Mouse (Mus musculus): ENCODE measurements around the gene Nedd9. TPM values are rescaled to one million over a fixed set of nuclear protein-coding genes. Genes with fewer than 3 reads are reported as not detected.

Nedd9 gene
- total RNA-seq, 2 experiments from 2014 or later = 21.3 to 28.0 TPM

- intact Hi-C loops (cut with DNase I) = no loop called here
- no peak for DNase-seq
These were observed 158.7 kb downstream of the Nedd9 start for GRCm38 (mm10) chr13:41328481-41328880.

DNA sequence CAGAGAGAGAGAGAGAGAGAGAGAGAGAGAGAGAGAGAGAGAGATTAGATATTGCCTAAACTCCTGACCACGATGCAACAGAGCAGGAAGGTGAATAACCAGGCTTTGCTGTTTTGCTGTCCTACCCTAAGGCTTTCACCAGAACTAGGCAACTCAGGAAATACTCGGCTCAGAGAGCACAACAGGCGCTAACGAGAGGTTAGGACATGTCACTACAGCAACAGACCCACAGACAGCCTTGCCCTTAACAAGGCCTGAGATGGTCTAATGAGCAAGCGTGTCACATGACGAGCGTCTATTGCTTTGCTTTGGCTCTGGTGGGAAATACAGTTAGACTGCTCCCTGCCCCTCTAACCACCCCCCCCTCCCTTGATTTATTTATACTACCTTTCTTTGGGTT is 159.6 kb downstream of the Nedd9 start:
- no peak for DNase-seq
- intact Hi-C loops (cut with DNase I) = no loop called here

DNA sequence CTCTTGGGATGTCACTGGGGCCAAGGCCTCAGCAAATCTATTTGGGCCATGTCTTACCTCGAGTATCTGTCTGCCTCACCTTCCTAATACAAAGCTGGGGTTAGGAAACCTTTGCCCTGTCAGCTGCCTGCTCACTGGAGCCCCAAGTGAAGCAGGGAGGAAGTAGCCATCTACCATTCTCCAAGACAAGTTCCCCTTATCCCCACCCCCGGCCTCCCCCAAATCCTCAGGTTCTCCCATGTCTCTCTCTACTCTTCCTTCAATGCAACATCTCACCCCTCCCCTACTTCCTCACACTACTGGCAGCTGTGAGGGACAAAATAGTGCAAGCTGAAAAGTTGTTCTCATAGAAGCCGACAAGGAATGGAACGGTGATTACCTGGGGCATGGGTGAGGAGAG is 161.0 kb downstream of the Nedd9 start:
- intact Hi-C loops (cut with DNase I) = no loop called here
- no peak for DNase-seq

GRCm38 (mm10) chr13:41325346-41325745 is 161.8 kb downstream of the Nedd9 start:
- intact Hi-C loops (cut with DNase I) = no loop called here

DNA sequence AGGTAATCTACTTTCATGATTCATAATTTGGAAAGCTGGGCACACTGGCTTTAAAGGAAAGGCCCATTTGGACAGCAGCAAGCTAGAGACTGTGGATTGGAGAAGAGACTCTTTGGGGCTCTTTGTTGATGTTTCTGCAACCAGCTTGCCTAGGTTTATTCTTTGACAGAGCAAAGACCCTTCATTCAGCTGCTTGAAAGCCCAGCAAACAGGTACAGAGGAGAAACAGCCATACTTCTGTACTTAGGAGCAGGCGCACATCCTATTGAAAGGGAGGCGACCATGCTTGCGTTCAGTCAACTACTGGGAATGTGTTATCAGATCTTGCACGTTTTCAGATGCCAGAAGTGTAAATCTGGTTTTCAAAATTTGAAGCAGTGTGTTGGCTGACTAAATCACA is 162.5 kb downstream of the Nedd9 start:
- no peak for DNase-seq
- intact Hi-C loops (cut with DNase I) = no loop called here

More at GRCm38 (mm10) chr13:41325346-41325745, 161.8 kb downstream of the Nedd9 start:
- DNase-seq = no peak

- intact Hi-C loops (cut with DNase I) = no loop called here
- DNase-seq = no peak
These were observed 165.7 kb downstream of the Nedd9 start for GRCm38 (mm10) chr13:41321433-41321832.

- intact Hi-C loops (cut with DNase I) = no loop called here
- DNase-seq = no peak
These were observed 166.4 kb downstream of the Nedd9 start for GRCm38 (mm10) chr13:41320749-41321148.

DNA sequence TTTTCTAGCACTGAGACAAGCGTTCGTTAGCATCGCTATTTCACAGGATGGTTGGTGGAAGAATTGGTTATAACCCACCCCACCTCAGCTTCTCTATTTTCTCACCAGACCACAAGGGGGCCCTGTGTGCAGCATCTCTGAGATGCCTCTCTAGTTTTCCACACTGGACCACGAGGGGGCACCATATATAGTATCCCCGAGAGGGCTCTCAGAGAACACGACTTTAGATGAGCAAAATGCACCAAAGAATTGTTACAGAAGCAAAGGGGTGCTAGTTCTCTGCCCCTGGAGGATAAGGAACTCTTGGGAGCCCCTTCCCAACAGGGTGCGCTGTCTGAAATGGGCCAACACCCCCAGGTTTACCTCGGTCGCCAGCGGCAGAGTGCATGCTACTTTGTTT is 184.4 kb downstream of the Nedd9 start:
- DNase-seq = peak; percentile 84 to 88
- intact Hi-C loops (cut with DNase I) = loop anchor here (1.0 to 2.0 kb wide), 3 partner anchors 56 to 270 kb away; no protein-coding TSS in a partner anchor

DNA sequence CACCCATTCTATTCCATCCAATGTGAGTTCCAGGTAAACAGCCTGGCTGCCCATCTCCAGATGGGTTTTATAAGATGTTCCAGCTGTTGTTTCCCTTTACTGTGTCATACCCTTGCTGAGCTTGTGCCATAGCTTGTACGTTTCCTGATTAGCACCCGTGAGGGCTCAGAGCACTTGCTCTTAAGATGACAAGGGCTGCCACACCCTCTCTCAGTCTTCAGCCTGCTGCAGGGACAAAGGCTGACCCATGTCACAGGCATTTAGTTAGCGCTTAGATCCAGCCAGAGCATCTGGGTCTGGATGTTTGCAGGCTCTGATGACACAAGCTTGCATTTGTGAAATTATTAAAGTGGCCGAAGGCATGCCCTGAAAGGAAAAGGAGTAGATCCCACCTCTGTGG is 187.1 kb downstream of the Nedd9 start:
- no peak for DNase-seq
- intact Hi-C loops (cut with DNase I) = no loop called here

DNA sequence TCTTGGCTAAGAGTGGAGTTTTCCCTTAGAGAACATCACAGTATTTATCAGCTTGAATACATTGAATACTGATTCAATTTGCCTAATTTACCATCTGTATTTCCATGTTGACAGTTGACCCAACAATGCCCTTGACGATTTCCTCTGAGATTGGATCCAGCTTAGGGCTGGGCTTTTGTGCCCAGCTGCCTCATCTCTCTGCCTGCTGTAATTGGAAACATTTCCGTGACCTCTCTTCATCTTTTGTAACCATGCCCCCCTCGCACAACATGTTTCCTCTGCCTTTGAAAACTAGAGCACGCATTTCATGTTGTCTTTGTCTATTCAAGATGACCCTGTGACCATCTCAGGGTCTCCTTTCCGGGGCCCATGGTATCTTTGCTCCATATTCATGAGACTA is 188.2 kb downstream of the Nedd9 start:
- intact Hi-C loops (cut with DNase I) = no loop called here
- no peak for DNase-seq

GRCm38 (mm10) chr13:41298533-41298932 is 188.6 kb downstream of the Nedd9 start:
- DNase-seq = no peak
- intact Hi-C loops (cut with DNase I) = no loop called here

DNA sequence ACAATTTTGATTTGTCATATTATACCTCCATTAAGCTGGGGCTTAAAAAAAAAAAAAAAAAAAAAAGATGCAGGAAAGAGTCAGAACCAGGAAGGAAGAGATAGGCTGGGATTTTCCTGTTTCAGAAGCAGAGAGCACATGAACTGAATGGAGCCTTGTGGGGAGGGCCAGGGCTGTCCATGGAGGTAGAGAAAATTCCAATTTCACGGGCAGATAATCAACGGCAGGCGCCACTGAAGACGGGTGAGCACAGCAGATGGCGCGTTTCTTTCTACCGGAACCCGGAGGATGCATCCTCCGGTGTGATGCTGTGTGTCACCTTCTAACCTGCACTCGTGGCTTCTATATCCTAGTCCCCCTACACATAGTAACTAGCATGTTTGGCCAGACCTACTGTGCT is 190.8 kb downstream of the Nedd9 start:
- DNase-seq = no peak
- intact Hi-C loops (cut with DNase I) = no loop called here

DNA sequence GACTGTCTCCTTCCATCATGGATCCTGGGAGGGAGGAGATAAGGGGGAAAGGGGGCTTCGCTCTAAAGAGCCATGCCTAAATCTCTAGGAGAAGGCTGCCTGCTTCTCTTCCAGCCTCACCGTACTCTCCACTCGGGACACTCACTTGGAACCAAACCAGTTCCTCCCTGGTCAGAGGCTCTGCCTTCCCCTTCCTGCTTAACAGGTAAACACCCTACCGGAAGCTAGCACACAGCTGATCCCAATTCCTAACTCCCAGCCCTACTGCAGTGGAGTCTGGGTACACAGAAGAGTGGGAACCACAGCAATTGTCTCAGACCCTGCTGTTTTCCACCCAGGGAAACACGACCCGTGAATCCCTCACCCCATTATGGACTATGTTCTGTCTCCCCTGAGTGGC is 191.3 kb downstream of the Nedd9 start:
- intact Hi-C loops (cut with DNase I) = no loop called here
- DNase-seq = peak; percentile 15 to 24

DNA sequence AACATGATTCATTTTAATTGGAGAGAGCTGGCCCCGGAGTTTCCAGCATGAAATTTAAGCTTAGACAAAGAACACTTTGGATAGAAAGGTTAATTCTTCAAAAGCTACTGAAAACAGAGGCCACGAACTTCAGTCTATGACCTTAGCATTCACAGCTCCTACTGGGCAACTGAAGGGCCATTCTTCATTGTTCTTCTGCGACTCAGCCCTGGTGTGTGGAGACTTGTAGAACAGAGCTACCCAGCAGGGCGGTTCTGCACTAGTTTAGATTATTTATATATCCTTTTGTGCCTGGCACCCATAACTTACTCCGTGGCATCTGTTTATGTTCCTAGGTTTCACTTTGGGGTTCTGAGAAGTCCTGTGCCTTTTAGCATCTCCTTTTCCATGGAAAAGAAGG is 193.6 kb downstream of the Nedd9 start:
- intact Hi-C loops (cut with DNase I) = no loop called here
- no peak for DNase-seq

- no peak for DNase-seq
- intact Hi-C loops (cut with DNase I) = no loop called here
These were observed 195.6 kb downstream of the Nedd9 start for GRCm38 (mm10) chr13:41291466-41291974.

DNA sequence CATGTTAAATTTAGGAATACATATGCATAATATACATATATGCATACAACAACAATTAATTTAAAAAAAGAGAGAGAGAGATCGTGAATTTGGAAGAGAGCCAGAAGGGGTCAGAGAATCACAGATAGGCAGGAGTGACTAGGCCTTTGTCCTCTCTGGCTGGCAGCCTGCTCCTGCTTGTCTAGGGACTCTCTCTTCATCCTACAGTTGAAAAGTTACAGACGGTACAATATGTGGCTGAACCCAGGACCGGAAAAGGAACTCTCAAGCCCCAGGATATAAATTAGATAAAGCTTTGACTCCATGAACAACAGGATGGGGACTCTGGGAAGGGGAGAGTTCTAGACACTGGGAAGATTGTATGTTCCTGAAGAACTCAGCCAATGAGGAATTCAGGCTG is 200.9 kb downstream of the Nedd9 start:
- no peak for DNase-seq
- intact Hi-C loops (cut with DNase I) = no loop called here

DNA sequence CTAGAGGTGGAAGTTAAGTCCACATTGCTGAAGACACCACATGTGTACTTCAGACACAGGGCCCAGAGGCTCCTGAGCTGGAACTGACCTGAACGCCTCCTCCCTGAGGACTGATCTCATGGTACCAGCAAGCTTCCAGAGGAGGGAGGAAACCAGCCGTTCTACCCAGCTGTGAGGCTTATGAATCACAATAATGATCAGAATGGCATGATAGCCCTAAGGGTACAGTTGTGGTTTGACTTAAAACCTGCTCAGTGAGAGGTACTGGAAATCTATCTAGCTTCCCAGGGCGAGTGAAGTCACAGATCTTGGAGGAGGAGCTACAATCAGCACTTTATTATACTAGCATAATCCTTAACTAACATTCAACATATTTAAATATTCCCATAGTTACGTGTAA is 201.7 kb downstream of the Nedd9 start:
- DNase-seq = no peak

GRCm38 (mm10) chr13:41283256-41283655 is 203.9 kb downstream of the Nedd9 start:
- peak; percentile 76 to 77 for DNase-seq
- intact Hi-C loops (cut with DNase I) = loop anchor here (1.0 kb wide), 2 partner anchors 289 to 351 kb away; no protein-coding TSS in a partner anchor

More for the DNA sequence above, 201.7 kb downstream of the Nedd9 start:
- intact Hi-C loops (cut with DNase I) = no loop called here

DNA sequence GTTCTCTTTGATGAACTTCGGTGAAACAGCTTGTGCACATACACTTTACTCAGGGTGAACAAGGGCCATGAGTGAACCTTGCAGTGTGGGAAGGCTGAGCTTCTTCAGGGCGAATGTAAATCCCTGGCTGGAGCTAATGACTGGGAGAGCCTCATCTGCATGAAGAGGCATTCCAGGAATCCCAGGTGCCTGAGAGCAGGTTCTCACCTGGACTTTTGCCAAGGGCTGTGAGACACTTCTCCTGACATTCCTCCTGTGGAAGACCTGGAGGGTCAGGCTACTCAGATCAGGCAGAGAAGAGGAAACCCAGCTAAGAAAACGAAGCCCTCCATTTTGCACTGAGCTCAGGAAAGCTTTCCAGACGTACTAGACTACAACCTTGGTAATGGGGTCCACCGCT is 206.5 kb downstream of the Nedd9 start:
- intact Hi-C loops (cut with DNase I) = no loop called here
- no peak for DNase-seq

- no peak for DNase-seq
- intact Hi-C loops (cut with DNase I) = no loop called here
These were observed 213.1 kb downstream of the Nedd9 start, which contains the start of gene Gm17364 for GRCm38 (mm10) chr13:41273927-41274650. Gene Gm17364 (minus strand): TSS chr13:41273977.

GRCm38 (mm10) chr13:41267827-41268408 is 219.2 kb downstream of the Nedd9 start:
- intact Hi-C loops (cut with DNase I) = no loop called here
- no peak for DNase-seq

Data from heart, postnatal 36 days (tissue).